Mouse (Mus musculus): ENCODE results near the gene Cdk20.

DNA sequence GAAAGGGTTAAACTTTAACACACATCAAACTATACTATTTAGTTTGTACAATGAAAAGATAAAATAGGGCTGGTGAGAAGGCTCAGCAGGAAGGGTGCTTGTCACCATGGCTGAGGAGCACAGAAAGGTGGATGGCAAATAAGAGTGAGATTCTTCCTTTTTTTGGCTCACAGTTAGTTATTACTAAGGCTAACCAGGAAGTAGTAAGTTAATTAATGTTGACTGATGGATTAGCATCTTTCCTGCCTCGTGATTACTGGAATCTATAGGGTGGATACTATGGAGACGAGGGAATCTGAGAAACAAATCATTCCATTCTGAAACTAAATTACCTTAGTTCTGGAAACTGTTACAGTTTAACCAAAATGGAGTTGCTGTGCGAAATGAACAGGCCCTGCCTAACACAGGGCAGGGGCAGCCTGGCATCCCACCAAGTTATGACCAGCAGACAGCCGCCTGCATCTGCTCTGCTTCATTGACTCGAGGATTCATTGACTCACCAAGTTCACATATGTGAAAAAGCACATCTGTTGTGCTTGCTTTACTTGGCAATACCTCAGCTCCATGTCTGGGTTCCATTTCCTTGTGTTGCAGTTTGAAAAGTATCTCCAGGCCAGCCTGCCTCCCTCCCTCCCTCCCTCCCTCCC is 15.0 kb upstream of the Cdk20 start:
- TF ChIP-seq CTCF (IDR thresholded peaks at IDR 0.05; ENCODE audit: borderline replicate concordance, insufficient read depth, low read depth, low read length) (no peak), POLR2A (IDR thresholded peaks at IDR 0.05; ENCODE audit: borderline replicate concordance, insufficient read depth, low read length) (no peak)
